Mouse (Mus musculus) Muller cell, postnatal 12 days (primary cell): ENCODE results near the gene Acaca.
"Not testable (repeated sequence)": the region's sequence is repeated elsewhere in the genome, so short reads cannot be mapped to it uniquely, and the experiment has no call there.

Source experiments
- DNase-seq: peaks from one replicate; pipeline ENCODE4 v3.0.0-alpha.2; 2015; ENCODE audit errors: inconsistent ontology term

Gene Acaca

DNA sequence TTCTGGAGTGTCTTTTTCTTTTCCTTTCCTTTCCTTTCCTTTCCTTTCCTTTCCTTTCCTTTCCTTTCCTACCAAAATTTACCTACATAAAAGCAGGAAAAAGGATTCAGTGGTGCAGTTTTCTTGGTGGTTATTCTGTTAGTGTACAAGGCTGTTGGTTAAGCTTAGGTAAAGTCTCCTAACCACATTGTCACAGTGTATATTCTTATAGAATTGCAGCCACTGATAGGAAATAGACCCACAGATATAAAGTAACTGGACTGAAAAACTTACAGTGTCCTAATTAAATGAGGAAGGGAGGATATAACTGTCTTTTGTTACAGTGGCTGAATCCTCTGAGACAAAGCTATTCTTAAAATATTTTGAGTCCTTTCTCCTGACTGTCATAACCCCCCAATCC lies 202.9 kb downstream of the Acaca start:
- DNase-seq = no peak

DNA sequence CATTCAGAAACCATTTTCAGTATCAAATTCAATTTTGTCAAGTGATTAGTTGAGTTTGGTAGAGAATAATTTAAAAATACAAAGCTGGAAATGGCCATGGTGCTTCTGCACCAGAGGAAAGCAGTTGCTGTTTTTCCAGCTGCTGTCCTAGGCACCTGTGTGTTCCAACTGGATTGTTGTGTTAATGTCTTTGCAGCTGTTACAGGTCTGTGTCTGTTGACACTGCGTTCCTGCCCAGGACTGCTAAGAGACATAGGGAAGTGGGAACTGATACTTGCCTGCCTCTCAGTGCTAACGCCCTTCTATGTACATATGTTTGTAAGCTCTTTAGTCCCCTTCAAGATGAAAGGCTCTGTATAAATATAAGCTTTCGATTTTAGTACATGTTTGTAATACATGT lies 203.4 kb downstream of the Acaca start:
- no peak for DNase-seq

DNA sequence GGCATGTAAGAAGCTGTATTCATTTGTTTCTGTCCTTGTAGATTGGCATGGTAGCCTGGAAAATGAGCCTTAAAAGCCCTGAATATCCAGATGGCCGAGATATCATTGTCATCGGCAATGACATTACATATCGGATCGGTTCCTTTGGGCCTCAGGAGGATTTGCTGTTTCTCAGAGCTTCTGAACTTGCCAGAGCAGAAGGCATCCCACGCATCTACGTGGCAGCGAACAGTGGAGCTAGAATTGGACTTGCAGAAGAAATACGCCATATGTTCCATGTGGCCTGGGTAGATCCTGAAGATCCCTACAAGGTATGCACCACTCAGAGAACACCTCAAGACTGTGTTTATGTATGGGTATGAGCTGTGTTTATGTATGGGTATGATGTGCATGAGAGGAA lies 208.8 kb downstream of the Acaca start:
- DNase-seq = not testable (repeated sequence)

- DNase-seq = no peak
Observed at GRCm38 (mm10) chr11:84340630-84341029, 211.2 kb downstream of the Acaca start.

- no peak for DNase-seq
Observed at GRCm38 (mm10) chr11:84344522-84345236, 215.2 kb downstream of the Acaca start.

- DNase-seq = no peak
Observed at GRCm38 (mm10) chr11:84347766-84348165, 218.3 kb downstream of the Acaca start.

GRCm38 (mm10) chr11:84348843-84349825 lies 219.7 kb downstream of the Acaca start:
- no peak for DNase-seq

DNA sequence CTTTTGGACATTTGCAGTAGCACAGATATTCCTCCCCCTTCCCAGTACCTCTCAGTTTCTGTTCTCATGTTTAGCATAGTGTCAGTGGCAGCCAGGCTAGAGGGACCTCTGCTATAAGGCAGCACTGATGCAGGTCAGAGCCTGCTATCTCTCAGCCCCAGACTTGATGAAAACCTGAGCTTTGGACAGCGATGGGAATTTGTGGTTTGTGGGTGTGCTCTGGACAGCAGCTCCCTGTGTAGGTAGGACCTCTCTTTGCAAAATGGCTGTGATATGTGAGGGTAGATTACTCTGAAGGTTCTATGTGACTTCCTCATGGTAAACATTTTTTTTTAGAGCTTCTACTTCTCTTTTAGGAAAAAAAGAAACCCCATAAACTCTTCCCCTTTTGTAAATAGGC lies 221.7 kb downstream of the Acaca start:
- no peak for DNase-seq

GRCm38 (mm10) chr11:84353058-84353726 lies 223.7 kb downstream of the Acaca start:
- DNase-seq = no peak

DNA sequence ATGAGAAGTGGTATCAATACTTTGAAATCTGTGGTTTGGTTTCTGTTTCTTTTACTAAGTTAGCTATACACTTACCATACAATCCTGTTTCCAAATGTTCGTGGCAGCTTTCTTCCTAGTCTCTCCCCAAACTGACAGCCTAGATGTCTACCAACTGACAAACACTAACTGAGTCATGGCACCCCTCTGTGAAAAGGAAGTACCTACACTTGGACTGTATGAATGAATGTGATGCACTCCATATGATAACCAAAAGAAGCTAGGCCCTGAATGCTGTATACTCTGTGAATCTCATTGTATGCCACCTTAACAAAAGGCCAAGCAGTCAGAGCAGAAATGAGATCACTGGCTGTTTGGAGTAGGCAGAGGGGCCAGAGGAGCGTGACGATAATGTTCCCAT lies 227.8 kb downstream of the Acaca start:
- no peak for DNase-seq

- DNase-seq = peak; percentile 4
Observed at GRCm38 (mm10) chr11:84357771-84358170, 228.3 kb downstream of the Acaca start.

DNA sequence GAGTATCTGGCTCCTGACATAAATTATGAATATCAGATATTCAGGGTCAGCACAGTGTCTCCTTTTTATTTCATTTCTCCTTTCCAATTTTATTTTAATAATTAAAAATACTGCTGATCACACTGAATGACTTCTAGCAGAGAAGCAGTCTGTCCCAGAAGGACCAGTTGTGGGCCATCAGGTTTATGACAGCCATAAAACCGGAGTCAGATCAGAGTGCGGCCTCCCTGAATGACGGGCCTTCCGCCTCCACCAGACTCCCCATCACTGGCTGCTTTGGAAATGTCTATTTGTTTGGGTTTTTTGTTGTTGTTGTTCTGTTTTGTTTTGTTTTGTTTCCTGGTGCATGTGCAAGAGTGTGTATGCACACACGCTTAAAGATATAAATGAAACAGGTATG lies 232.1 kb downstream of the Acaca start:
- DNase-seq = no peak

GRCm38 (mm10) chr11:84362633-84363243 lies 233.3 kb downstream of the Acaca start:
- DNase-seq = no peak

DNA sequence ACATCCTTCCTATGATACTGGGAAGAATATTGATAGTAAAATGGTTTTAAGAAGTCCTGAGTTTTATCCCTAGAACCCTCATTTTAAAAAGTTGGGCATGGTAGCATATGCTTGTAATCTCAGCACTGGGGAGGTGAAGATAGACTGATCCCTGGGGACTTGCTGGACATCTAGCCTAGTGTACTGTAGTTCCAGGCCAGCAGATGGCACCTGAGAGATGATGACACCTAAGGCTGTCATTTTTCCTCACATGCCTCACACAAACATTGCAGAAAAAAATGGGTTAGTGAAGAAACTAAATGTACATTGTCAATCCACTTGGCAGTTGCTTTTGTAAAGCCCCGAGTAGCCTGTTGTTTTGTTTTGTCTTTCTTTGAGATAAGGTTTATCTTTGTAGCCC lies 235.8 kb downstream of the Acaca start:
- DNase-seq = no peak

DNA sequence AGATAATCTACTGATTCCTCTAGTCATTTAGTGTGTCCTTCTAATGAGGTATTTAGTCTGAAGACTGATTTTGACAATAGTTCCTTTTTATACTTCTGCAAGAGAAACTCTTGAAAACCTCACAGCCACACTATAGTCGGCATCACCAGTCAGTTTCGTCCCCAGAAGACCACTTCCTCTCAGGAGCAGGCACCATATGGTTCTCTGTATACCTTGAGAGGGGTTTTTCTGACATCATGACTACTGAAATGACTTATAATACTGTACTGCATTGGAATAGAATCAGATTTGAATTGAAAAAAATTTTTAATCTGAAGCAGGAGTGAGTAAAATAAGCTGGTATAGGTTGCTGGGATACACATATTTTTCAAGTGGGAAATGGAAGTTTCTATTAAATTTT lies 239.4 kb downstream of the Acaca start:
- no peak for DNase-seq

DNA sequence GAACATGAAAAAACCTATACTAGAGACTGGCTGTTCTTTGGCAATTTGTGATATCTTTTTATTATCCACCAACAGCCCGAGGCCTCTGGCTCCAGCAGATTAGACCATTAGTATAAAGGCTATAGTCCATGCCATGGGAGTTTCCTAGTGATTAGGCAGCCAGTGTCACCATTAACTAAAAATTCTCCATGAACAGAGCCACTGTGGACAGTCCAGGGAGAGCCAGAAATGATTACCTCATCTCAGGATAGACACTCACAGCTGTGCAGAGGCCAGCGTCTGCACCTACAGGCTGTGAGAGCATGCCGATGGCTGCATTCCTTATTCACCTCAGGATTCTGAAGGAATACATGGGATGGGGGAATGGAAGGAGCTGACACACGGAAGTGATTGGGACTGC lies 243.7 kb downstream of the Acaca start:
- no peak for DNase-seq

DNA sequence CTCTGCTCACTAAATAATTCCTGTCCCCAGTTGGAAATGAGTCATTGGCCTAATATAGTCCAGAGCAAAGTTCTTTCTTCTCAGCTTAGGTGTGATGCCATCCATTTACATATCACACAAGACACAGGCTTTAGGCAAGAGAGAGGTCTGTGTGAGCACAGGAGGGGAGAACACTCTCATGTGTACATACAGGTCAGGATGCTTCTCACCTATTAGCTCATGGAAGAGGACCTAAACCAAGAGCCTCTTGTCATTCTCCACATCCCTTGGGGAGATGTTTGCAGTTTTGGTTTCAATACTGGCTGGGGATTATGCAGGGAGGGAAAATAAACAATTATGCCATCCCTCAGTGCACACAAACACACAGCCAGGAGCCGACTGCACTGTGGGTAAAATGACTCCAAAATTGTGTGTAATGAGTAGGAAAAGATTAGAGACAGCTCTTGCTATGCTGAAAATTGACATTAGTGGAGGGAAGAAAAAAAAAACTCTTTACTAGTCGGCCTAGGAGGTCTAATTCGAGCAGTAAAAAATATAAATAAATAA lies 246.6 kb downstream of the Acaca start:
- peak; percentile 46 for DNase-seq

DNA sequence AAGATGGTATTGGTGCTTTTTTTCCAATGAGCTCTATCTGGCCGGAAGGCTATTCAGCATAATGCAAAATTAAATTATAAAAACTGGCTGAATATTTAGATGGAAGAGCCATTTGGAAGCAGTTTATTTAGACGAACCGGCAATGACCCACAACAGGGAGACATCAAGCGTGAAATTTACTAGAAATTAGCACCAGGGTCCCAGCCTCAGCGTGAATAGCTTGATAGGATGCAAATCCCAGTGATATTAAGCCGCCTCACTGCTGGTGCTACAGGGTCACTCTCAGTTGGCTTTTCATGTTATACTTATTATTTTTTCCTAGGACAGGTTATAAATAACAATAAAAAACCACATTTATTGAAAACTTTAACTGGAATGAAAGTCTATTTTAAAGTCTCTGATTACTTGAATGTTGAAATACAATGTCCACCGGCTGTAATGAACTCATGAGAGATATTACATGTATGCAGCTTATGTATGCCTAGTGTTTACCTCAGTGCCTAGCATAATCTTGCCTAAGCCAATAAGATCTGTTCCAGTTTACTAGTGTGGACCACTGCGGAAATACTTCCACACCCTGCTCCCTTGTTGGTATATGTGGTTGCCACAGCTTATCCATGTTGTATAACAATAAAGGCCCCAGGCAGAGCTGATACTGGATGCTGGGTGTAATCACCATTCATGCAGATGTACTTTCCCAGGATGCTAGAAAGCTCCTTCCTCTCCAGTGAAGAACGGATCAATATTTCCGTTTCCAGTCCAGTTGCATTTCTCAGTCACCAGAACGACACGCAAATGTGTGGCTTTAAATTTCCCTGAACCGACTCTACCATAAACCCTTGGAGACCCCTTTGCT lies 247.3 kb downstream of the Acaca start:
- DNase-seq = no peak

DNA sequence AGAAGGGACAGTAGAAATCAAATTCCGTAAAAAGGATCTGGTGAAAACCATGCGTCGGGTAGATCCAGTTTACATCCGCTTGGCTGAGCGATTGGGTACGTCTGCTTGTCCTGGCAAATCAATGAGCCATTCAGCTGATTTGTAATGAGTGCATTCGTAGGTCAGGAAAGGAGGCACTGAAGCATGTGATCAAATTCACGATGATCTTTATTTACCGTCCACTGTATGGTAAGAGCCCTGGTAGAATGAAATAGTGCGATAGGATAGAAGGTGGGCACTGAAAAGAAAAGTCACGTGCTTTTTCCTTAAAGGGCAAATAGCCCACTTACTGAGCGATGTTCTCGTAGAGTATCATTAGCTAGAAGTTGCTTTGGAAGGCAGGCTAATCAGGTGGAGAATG lies 253.0 kb downstream of the Acaca start:
- peak; percentile 33 for DNase-seq

DNA sequence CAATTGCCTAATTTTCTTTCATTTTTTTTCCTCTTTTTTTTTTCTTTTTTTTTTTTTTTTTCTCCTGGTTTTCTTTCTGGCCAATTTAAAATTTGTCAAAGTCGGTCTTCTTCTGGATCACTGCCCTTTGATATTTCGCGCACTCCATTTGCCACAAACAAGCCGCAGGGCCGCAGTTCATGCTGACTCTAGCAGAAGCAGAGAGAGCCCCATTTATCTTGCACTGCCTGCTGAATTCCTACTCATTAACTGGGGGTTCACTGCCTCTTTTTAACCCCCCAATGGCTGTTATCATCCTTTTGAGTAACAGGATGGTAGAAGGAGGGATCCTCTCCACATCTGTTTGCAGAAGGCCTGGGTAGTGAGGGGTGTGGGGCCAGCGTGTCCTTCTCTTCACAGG lies 254.4 kb downstream of the Acaca start:
- DNase-seq = peak; percentile 74

DNA sequence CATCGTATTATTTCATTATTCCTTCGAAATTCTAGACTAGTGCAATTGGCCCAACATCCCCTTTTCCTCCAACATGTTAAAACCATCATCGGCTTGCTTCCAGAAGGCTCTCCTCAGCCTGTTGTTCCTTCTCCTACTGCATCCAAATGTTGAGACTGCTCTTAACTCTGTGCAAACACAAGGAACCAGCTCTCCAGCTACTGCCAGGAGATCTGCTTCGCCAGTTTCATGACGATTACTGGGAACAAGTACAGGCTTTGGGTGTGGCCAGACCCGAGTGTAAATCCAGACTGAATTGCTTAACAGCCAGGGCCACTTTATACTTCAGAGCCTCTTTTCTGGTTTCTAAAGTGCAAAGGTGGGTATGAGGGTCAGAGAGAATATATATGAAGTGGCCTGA lies 259.9 kb downstream of the Acaca start:
- no peak for DNase-seq
